In the genomic region with DNA sequence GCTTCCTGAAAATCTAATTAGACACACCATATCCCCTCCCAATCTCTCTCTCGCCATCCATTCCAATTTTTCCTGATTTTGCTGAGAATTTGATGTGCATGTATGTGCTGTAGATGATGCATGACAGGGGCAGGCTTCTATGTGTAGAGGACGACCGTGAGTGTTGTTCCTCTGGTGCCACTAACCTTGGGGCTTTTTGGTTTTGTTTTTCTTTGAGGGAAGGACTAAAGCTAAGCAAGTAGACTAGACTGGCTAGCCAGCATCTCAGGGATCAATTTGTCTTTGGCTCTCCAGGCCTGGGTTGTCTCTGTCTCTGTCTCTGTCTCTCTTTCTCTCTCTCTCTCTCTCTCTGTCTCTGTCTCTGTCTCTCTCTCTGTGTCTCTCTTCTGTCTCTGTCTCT, we compare ENCODE assay signal across 15 mouse cellular contexts.
"Had no signal": no experiment of that assay in that cellular context is flagged by ENCODE, and none has a peak within 500 bp of the region (broad histone marks: within the 10 kb centered on the region; RNA-seq: fewer than 3 reads in every experiment).

No protein-coding gene starts in this region.

- H3K4me2 ChIP-seq: intestine, embryonic 15.5 days; liver, embryonic 12.5 days; liver, embryonic 15.5 days; midbrain, embryonic 13.5 days; neural tube, embryonic 13.5 days had no signal

- DNase-seq: kidney, adult 11 months; kidney, adult 8-10 months; layer of hippocampus, adult 9-11 months; lung, postnatal 14 days; lung, postnatal 4 days; thymus, adult 18-20 months; thymus, postnatal 4 days had no signal

- H3K4me3 ChIP-seq: intestine, embryonic 15.5 days; layer of hippocampus, adult 2 months; liver, embryonic 12.5 days; liver, embryonic 15.5 days; midbrain, embryonic 13.5 days; myocyte; neural tube, embryonic 13.5 days had no signal

- H3K9me3 ChIP-seq: intestine, embryonic 15.5 days; liver, embryonic 12.5 days; liver, embryonic 15.5 days; midbrain, embryonic 13.5 days; neural tube, embryonic 13.5 days had no signal

- ATAC-seq: intestine, embryonic 15.5 days; liver, embryonic 12.5 days; midbrain, embryonic 13.5 days; midbrain, embryonic 16.5 days had no signal

- H3K9ac ChIP-seq: intestine, embryonic 15.5 days; liver, embryonic 12.5 days; liver, embryonic 15.5 days; midbrain, embryonic 13.5 days; neural tube, embryonic 13.5 days had no signal

- H3K27ac ChIP-seq: intestine, embryonic 15.5 days; layer of hippocampus, adult 2 months; liver, embryonic 12.5 days; liver, embryonic 15.5 days; midbrain, embryonic 13.5 days; neural tube, embryonic 13.5 days had no signal

- H3K36me3 ChIP-seq: intestine, embryonic 15.5 days; liver, embryonic 12.5 days; liver, embryonic 15.5 days; midbrain, embryonic 13.5 days; neural tube, embryonic 13.5 days had no signal

- H3K27me3 ChIP-seq: intestine, embryonic 15.5 days; liver, embryonic 15.5 days; midbrain, embryonic 13.5 days; neural tube, embryonic 13.5 days had no signal
